Mouse (Mus musculus) midbrain, embryonic 11.5 days (tissue): Measurements from ENCODE around the gene Srrt. TPM values are rescaled to one million over a fixed set of nuclear protein-coding genes. Genes with fewer than 3 reads are reported as not detected.
"Not testable (repeated sequence)": the region's sequence is repeated elsewhere in the genome, so short reads cannot be mapped to it uniquely, and the experiment has no call there.

ENCODE experiments used
- ATAC-seq: fragments of 200-750 bp; cut with Nextera tagmentation; 2 replicates; pipeline ENCODE4 v1.8.0; 2017; ENCODE audit warnings: moderate TSS enrichment, moderate library complexity; ENCODE audit not compliant: low FRiP score
- DNase-seq: peaks from one replicate; pipeline ENCODE4 v3.0.0; 2015; ENCODE audit warnings: low spot score; ENCODE audit errors: missing footprints
- H3K27ac ChIP-seq: fragments of 300-500 bp; sonication (generic); 2 replicates; pipeline ENCODE4 v1.5.1; 2014; ENCODE audit warnings: low read depth, low read length
- H3K27me3 ChIP-seq: fragments of 300-500 bp; sonication (generic); 2 replicates; pipeline ENCODE4 v1.6.1; 2014; ENCODE audit warnings: mild to moderate bottlenecking, low read length, moderate library complexity, mixed read lengths; ENCODE audit not compliant: control insufficient read depth, insufficient read depth
- H3K36me3 ChIP-seq: fragments of 300-500 bp; sonication (generic); 2 replicates; pipeline ENCODE4 v1.6.1; 2014; ENCODE audit warnings: mild to moderate bottlenecking, low read length, moderate library complexity, mixed read lengths; ENCODE audit not compliant: control insufficient read depth, insufficient read depth
- H3K4me1 ChIP-seq: fragments of 300-500 bp; sonication (generic); 2 replicates; pipeline ENCODE4 v1.6.1; 2014; ENCODE audit warnings: low read length; ENCODE audit not compliant: control insufficient read depth, insufficient read depth
- H3K4me2 ChIP-seq: fragments of 300-500 bp; sonication (generic); 2 replicates; pipeline ENCODE4 v1.6.1; 2014; ENCODE audit warnings: mild to moderate bottlenecking, moderate library complexity
- H3K4me3 ChIP-seq: fragments of 300-500 bp; sonication (generic); 2 replicates; pipeline ENCODE4 v1.5.1; 2014; ENCODE audit warnings: low read depth, low read length
- H3K9ac ChIP-seq: fragments of 300-500 bp; sonication (generic); 2 replicates; pipeline ENCODE4 v1.6.1; 2014; ENCODE audit warnings: low read length
- H3K9me3 ChIP-seq: fragments of 300-500 bp; sonication (generic); 2 replicates; pipeline ENCODE4 v1.6.1; 2016; ENCODE audit warnings: low read length; ENCODE audit not compliant: control insufficient read depth
- WGBS: fragments of 180-500 bp; shearing (Covaris S2); extraction: QIAGEN DNeasy Blood & Tissue Kit; methylation state at CpG from one replicate; pipeline ENCODE4 v1.1.7; 2014; 5-methylcytosine and 5-hydroxymethylcytosine counted together
- polyA plus RNA-seq: library from polyadenylated mRNA; unstranded; fragments of >200 nt; fragmentation: Nextera tagmentation; extraction: Ambion mirVana; gene quantifications from 2 replicates; pipeline ENCODE4 v1.2.1, GENCODE M21; 2014

Srrt gene
- polyA plus RNA-seq, 1 experiment from 2014 or later = 154 TPM

DNA sequence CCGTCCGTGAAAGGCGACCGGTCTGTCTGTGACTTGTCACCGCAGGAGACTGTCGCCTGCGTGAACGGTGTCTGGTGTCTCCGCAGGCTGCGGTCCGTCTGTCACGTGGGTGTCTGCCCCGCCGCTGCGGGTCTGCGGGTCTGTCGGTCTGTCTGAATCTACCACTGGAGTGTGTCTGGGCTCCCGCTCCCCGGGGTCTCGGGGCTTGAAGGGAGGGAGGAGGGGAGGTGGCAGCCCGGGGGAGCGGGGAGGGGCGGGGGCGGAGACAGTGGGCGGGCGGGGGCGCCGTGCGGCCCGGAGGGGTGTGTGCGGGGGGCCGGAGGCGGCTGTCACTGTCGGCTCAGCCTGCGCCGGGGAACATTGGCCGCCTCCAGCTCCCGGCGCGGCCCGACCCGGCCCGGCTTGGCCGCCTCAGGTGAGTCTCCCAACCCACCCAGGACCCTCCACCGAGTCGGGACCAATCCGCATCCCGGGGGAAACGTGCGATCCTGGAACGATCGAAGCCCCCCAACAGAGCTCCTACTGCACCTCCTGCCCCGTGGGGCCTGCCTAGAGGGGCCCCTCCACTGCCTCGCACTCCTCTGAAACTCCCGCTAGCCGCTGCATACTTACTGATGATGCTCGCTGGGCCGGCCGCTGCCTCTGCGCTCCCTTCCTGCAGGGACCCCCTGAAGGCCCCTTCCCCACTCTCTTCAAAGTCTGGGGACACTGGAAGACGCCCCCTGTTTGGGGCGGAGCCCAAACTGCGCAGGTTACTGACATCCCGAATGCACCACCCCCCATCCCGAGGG, 19.3 kb downstream of the Srrt start:
- under 1% methylated on average over 54 of the region's 65 CpGs for WGBS
- peak; percentile 93 for DNase-seq
- ATAC-seq = peak; percentile 38
- H3K9ac ChIP-seq = peak overlapping the region; percentile 55
- H3K36me3 ChIP-seq = no peaks in the 10 kb centered on the region
- H3K27me3 ChIP-seq = peaks cover 31% of the 10 kb centered on the region
- peak overlapping the region; percentile 42 for H3K4me3 ChIP-seq
- H3K9me3 ChIP-seq = no peaks in the 10 kb centered on the region
- H3K4me2 ChIP-seq = peak overlapping the region; percentile 95
- peaks cover 22% of the 10 kb centered on the region for H3K4me1 ChIP-seq
- no peak overlapping the region; the same call in 1 of the 2 replicates for H3K27ac ChIP-seq

DNA sequence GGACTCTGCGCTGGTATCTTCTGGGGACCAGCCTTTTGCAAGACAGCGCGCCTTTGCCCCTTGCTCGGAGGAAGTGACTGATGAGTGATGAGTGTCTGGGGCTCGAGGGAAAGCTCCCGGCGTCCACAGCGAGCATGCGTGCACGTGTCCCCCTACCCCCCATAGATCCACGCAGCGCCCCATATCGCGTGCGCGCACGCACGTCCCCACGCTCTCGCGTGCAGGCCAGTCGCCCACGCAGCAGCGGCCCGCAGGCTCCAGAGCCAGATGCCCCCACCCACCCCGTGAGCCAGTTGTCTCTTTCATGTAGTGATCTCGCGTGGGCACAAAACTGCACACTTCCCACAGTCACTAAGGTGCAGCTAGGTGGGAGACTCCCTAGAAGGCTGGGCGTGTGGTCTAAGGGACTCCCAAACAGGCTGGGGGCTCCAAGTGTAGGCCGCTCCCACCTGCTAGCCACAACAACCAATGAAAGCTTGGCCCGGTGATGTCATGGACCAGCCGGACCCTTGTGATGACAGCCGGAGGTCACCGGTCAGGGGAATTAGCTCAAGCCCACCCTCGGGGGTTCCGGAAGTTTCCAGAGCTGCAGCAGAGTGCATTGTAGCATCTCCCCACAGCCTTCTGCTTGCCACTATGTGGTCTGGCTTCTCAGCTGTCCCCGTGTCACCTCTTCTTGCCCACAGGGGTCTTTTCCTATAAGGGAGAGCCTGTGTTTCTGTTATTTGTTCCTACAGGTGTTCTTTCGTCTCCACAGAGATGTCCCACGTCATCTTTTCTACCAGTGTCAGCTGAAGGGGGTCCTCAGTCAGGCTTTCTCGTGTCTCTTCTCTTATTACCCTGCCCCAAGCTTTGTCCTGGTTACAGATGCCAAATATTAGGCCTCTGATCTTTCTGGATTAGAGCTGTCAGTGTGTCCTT, 20.2 kb downstream of the Srrt start, which contains the start of gene Ache:
Gene Ache, plus strand, starts transcription at position 488 of the 921 bp plus-strand sequence.
- H3K4me3 ChIP-seq = peak within 1 kb of the TSS; percentile 42
- H3K36me3 ChIP-seq = no peaks in the 10 kb centered on the region
- no peak within 1 kb of the TSS; the same call in 1 of the 2 replicates for H3K27ac ChIP-seq
- ATAC-seq = peak; percentile 57
- under 1% methylated on average over 40 of the region's 40 CpGs for WGBS
- H3K9ac ChIP-seq = peak within 1 kb of the TSS; percentile 58
- peaks cover 31% of the 10 kb centered on the region for H3K27me3 ChIP-seq
- H3K9me3 ChIP-seq = no peaks in the 10 kb centered on the region
- DNase-seq = peak; percentile 94
- peaks cover 19% of the 10 kb centered on the region for H3K4me1 ChIP-seq
- H3K4me2 ChIP-seq = peak within 1 kb of the TSS; percentile 95

DNA sequence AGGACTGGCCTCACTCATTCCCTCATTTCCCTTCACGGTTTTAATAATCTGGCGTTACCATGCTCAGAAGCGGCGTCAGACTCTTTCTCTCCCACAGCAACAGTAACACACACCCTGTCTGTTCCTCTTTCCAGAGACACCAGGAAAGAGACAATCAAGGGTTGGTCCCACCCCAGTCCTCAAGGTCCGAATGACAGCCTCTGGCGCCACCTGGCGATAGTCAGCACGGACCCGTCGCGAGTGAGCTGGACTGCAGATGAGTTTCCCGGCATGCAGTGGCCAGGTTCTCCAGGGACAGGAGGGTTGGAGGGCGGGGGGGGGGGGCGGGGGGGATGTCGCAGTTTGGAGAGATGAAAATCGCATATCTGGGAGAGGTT, 20.8 kb downstream of the Srrt start:
- peak; percentile 67 for ATAC-seq
- DNase-seq = peak; percentile 98
- 2% methylated on average over 15 of the region's 16 CpGs for WGBS
- peak overlapping the region; percentile 39 for H3K4me3 ChIP-seq
- peak overlapping the region; percentile 58 for H3K9ac ChIP-seq
- H3K9me3 ChIP-seq = no peaks in the 10 kb centered on the region
- no peak overlapping the region for H3K27ac ChIP-seq
- H3K27me3 ChIP-seq = peaks cover 28% of the 10 kb centered on the region
- H3K36me3 ChIP-seq = no peaks in the 10 kb centered on the region
- peaks cover 19% of the 10 kb centered on the region for H3K4me1 ChIP-seq
- peak overlapping the region; percentile 95 for H3K4me2 ChIP-seq

DNA sequence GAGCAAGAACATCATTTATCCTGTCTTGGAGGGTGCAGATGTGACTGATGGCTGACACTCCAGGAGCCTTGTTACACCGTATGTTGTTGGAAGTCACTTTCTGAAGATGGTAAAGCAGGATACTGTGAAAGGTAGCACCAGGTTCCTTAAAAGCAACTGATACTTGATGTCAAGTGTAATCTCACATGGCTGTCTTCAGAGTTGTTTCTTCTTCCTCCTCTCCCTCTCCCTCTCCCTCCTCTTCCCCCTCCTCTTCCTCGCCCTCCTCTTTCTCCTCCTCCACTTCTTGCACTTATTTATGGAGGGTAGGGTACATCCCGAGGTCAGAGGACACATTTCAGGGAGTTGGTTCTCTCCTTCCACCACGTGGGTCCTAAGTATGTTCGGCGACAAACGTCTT, 21.5 kb downstream of the Srrt start:
- Histone ChIP-seq H3K27me3 (peaks cover 28% of the 10 kb centered on the region), H3K4me2 (no peak overlapping the region), H3K4me3 (no peak overlapping the region), H3K9me3 (no peaks in the 10 kb centered on the region), H3K4me1 (peaks cover 19% of the 10 kb centered on the region), H3K27ac (no peak overlapping the region), H3K36me3 (no peaks in the 10 kb centered on the region), H3K9ac (no peak overlapping the region)
- no peak for ATAC-seq
- peak; percentile 69 for DNase-seq
- 51% methylated on average over 7 of the region's 7 CpGs for WGBS

DNA sequence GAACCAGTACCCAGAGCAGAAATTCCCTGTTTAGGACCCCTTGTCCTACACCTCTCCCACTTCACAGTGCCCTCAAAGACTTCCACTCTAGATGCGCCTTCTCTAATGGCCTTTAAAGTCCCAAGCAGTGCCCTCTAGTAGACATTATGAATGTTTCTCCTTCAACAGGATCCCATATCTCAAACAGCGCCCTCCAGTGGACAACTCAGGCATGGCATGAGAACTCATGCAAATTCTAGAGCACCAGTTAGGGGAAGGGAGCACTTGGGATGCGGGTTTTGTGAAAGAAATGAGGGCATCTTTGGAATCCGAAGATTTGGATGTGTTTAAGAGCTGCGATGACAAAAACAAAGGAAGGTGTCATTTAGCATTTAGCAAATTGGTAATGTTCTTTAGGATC, 22.4 kb downstream of the Srrt start:
- 57% methylated on average over 5 of the region's 5 CpGs for WGBS
- ATAC-seq (no peak), DNase-seq (peak; percentile 89)
- Histone ChIP-seq H3K27me3 (peaks cover 23% of the 10 kb centered on the region), H3K9me3 (no peaks in the 10 kb centered on the region), H3K4me2 (no peak overlapping the region), H3K9ac (no peak overlapping the region), H3K4me3 (no peak overlapping the region), H3K4me1 (peaks cover 19% of the 10 kb centered on the region), H3K27ac (no peak overlapping the region), H3K36me3 (no peaks in the 10 kb centered on the region)

DNA sequence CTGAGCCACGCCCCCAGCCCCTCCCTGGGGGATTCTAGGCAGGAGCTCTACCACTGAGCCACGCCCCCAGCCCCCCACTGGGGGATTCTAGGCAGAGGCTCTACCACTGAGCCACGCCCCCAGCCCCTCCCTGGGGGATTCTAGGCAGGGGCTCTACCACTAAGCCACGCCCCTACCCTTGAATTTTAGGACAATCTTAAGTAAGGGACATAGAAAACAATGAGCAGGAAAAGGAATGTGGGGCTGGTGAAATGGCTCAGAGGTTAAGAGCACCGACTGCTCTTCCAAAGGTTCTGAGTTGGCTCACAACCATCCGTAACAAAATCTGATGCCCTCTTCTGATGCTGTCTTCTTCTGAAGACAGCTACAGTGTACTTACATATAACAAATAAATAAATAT, 23.1 kb downstream of the Srrt start:
- H3K9me3 ChIP-seq = not testable (repeated sequence)
- 92% methylated on average over 5 of the region's 6 CpGs for WGBS
- DNase-seq = peak; percentile 64

DNA sequence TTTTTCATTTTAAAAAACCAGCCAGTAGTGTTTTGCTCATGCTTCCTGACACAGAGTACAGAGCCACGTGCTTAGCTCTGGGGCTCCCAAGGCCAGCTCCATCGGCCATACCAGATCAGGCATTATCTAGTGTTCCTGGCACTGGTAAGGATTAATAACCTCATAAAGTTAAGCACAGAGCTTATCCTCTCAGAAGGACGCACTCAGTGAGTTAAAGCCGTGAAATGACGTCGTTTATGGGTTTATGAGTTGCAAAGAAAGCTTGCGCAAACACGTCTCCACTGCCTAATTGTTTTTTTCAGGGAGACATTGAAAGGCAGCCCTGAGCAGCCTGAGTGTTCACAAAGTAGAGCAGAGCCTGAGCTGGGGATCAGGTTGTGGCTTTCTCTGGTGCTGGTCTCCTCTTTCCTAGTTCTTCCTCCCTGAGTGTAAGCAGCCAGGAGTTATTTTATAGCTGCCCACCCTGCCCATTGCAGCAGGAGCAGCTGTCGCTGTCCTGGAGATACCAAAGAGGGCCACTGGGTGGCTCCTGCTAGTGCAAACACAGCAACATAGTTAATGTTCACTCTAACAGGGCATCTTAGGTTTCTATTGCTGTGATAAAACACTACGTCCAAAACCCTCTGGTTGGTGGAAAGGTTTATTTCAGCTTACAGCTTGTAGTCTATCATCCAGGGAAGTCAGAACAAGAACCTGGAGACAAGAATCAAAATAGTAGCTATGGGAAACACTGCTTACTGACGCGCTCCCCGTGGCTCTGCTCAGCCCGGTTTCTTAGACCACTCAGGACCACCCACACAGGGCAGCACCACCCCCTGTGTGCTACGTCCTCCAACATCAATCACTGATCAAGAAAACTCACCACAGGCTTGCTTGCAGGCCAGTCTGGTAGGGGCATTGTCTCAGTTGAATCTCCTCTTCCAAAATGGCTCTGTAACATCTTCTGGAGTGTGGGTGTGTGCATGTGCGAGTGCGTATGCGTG, 29.8 kb downstream of the Srrt start:
- H3K9ac ChIP-seq = no peak overlapping the region
- no peaks in the 10 kb centered on the region for H3K9me3 ChIP-seq
- H3K36me3 ChIP-seq = no peaks in the 10 kb centered on the region
- H3K4me2 ChIP-seq = no peak overlapping the region
- no peaks in the 10 kb centered on the region for H3K4me1 ChIP-seq
- WGBS = 63% methylated on average over 18 of the region's 18 CpGs
- DNase-seq (peak; percentile 82), ATAC-seq (no peak)
- H3K27ac ChIP-seq = no peak overlapping the region
- no peaks in the 10 kb centered on the region for H3K27me3 ChIP-seq
- H3K4me3 ChIP-seq = no peak overlapping the region

More for the DNA sequence above, 23.1 kb downstream of the Srrt start:
- not testable (repeated sequence) for H3K9ac ChIP-seq, ATAC-seq, H3K27ac ChIP-seq, H3K4me2 ChIP-seq, H3K4me3 ChIP-seq, H3K36me3 ChIP-seq
- H3K4me1 ChIP-seq = peaks cover 19% of the 10 kb centered on the region
- H3K27me3 ChIP-seq = peaks cover 16% of the 10 kb centered on the region

DNA sequence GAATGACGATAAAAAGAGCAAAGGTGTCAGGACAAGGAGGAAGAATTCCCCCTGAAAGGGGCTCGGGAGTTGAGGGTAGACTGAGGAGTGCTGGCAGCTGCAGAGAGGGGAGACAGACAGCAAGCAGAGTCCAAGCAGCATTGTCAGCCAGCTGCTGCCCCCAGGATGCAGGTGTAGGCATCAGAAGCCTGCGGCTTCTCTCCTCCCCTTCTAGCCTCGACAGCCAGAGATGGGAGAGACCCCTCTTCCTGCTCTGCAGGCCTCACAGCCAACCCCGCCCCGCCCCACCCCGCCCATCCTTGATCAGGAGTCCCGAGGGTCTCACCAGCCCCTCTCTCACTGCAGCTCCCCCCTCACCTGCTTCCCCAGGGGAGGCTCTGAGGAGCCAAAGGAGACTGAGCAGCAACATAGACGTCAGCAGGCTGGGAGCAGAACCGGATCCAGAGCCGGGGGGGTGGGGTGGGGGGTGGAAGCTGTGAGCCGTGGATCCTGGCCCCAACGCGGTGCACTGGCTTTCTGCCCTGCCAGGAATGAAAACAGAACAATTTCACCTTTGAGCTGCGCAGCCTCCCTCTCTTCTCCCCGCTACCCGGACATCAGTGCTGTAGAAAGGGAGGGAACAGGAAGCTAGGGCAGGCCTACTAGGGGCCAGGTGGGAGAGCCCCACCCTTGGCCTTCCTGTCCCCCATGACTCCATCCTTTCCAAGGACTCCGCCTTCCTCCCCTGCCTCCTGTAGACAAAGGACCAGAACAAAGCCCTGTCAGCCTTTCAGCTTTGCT, 39.2 kb downstream of the Srrt start:
- no peaks in the 10 kb centered on the region for H3K9me3 ChIP-seq
- H3K4me1 ChIP-seq = 0 out of 2 replicates have a peak, but pooled peaks cover 2% of the 10 kb centered on the region
- no peak overlapping the region for H3K27ac ChIP-seq
- ATAC-seq (no peak), DNase-seq (peak; percentile 45)
- 41% methylated on average over 15 of the region's 18 CpGs for WGBS
- peak overlapping the region; percentile 33; the same call in 1 of the 2 replicates for H3K9ac ChIP-seq
- H3K4me3 ChIP-seq = no peak overlapping the region
- H3K27me3 ChIP-seq = no peaks in the 10 kb centered on the region
- H3K4me2 ChIP-seq = no peak overlapping the region
- no peaks in the 10 kb centered on the region for H3K36me3 ChIP-seq
